Mouse (Mus musculus): ENCODE measurements around the gene Kcnc3.

GRCm38 (mm10) chr7:44649094-44649610 is 58.7 kb downstream of the Kcnc3 start:
- TF ChIP-seq CTCF (IDR thresholded peaks at IDR 0.05; ENCODE audit: low read depth, low read length) (no peak), POLR2A (IDR thresholded peaks at IDR 0.05; ENCODE audit: borderline replicate concordance, low read depth, low read length) (no peak)

Data from bone marrow macrophage, adult 2 months (primary cell).